Mouse (Mus musculus): ENCODE results near the gene Tas2r117. TPM values are rescaled to one million over a fixed set of nuclear protein-coding genes. Genes with fewer than 3 reads are reported as not detected.

Tas2r117 gene
- not detected in 2 replicates for polyA plus RNA-seq (2015; fragmentation: Nextera tagmentation; extraction: Ambion mirVana)

GRCm38 (mm10) chr6:132802518-132802917 is at the start of gene Tas2r117:
Tas2r117 (plus strand) TSS chr6:132802818.
- H3K4me3 ChIP-seq: no peak within 1 kb of the TSS
- no peaks in the 10 kb centered on the region for H3K27me3 ChIP-seq
- no peak within 1 kb of the TSS for H3K27ac ChIP-seq
- no peaks in the 10 kb centered on the region for H3K36me3 ChIP-seq
- WGBS: 88% methylated on average over 1 of the region's 1 CpGs
- ATAC-seq (ENCODE audit: low FRiP score): no peak
- no peak within 1 kb of the TSS for H3K4me2 ChIP-seq
- no peak within 1 kb of the TSS for H3K9ac ChIP-seq
- H3K9me3 ChIP-seq: no peaks in the 10 kb centered on the region
- no peaks in the 10 kb centered on the region for H3K4me1 ChIP-seq (replicated peaks)

- no peak for ATAC-seq (ENCODE audit: low FRiP score)
- Histone ChIP-seq H3K4me2 (no peak within 1 kb of the TSS), H3K4me3 (no peak within 1 kb of the TSS), H3K36me3 (no peaks in the 10 kb centered on the region), H3K9ac (no peak within 1 kb of the TSS), H3K27me3 (no peaks in the 10 kb centered on the region), H3K27ac (no peak within 1 kb of the TSS), H3K9me3 (no peaks in the 10 kb centered on the region), H3K4me1 (replicated peaks) (no peaks in the 10 kb centered on the region)
- WGBS: 93% methylated on average over 1 of the region's 1 CpGs
Observed at GRCm38 (mm10) chr6:132754430-132754829, 48.2 kb upstream of the Tas2r117 start, which contains the start of gene Tas2r124. Tas2r124 (plus strand) TSS chr6:132754730.

- 90% methylated on average over 2 of the region's 2 CpGs for WGBS
- no peak within 1 kb of the TSS for H3K4me3 ChIP-seq
- H3K27me3 ChIP-seq: no peaks in the 10 kb centered on the region
- H3K4me1 ChIP-seq (replicated peaks): no peaks in the 10 kb centered on the region
- H3K36me3 ChIP-seq: no peaks in the 10 kb centered on the region
- ATAC-seq (ENCODE audit: low FRiP score): no peak
- no peak within 1 kb of the TSS for H3K4me2 ChIP-seq
- H3K9ac ChIP-seq: no peak within 1 kb of the TSS
- no peak within 1 kb of the TSS for H3K27ac ChIP-seq
- no peaks in the 10 kb centered on the region for H3K9me3 ChIP-seq
Observed at GRCm38 (mm10) chr6:132761831-132762230, 40.8 kb upstream of the Tas2r117 start, which contains the start of gene Tas2r102. Tas2r102 (plus strand) TSS chr6:132762131.

- Histone ChIP-seq H3K9me3 (no peaks in the 10 kb centered on the region), H3K4me1 (replicated peaks) (no peaks in the 10 kb centered on the region), H3K9ac (no peak within 1 kb of the TSS), H3K4me3 (no peak within 1 kb of the TSS), H3K36me3 (no peaks in the 10 kb centered on the region), H3K4me2 (no peak within 1 kb of the TSS), H3K27ac (no peak within 1 kb of the TSS), H3K27me3 (no peaks in the 10 kb centered on the region)
- no peak for ATAC-seq (ENCODE audit: low FRiP score)
Observed at GRCm38 (mm10) chr6:132778062-132778461, 24.6 kb upstream of the Tas2r117 start, which contains the start of gene Tas2r136. Tas2r136 (minus strand) TSS chr6:132778162.

- Histone ChIP-seq H3K9ac (no peak overlapping the region), H3K4me3 (no peak overlapping the region), H3K36me3 (no peaks in the 10 kb centered on the region), H3K9me3 (peaks cover 16% of the 10 kb centered on the region), H3K27ac (no peak overlapping the region), H3K27me3 (no peaks in the 10 kb centered on the region), H3K4me1 (replicated peaks) (no peaks in the 10 kb centered on the region), H3K4me2 (no peak overlapping the region)
- no peak for ATAC-seq (ENCODE audit: low FRiP score)
- WGBS: 23% methylated on average over 1 of the region's 1 CpGs
Observed at GRCm38 (mm10) chr6:132795393-132795792, 7.2 kb upstream of the Tas2r117 start.

GRCm38 (mm10) chr6:132846842-132847241 is 44.2 kb downstream of the Tas2r117 start, which contains the start of gene Tas2r123:
Tas2r123 (plus strand) TSS chr6:132847142.
- Histone ChIP-seq H3K27ac (no peak within 1 kb of the TSS), H3K9ac (no peak within 1 kb of the TSS), H3K9me3 (no peaks in the 10 kb centered on the region), H3K4me2 (no peak within 1 kb of the TSS), H3K27me3 (no peaks in the 10 kb centered on the region), H3K4me1 (replicated peaks) (no peaks in the 10 kb centered on the region), H3K4me3 (no peak within 1 kb of the TSS), H3K36me3 (no peaks in the 10 kb centered on the region)
- ATAC-seq (ENCODE audit: low FRiP score): no peak
- 74% methylated on average over 1 of the region's 1 CpGs for WGBS

Other genes starting within 250 kb of the Tas2r117 start
- not detected in 2 replicates for gene Prh1, start 233.0 kb upstream of the Tas2r117 start, polyA plus RNA-seq (2015; fragmentation: Nextera tagmentation; extraction: Ambion mirVana)
- gene Prp2, start 206.9 kb upstream of the Tas2r117 start, polyA plus RNA-seq (2015; fragmentation: Nextera tagmentation; extraction: Ambion mirVana): not detected in 2 replicates
- gene A630073D07Rik, start 151.3 kb upstream of the Tas2r117 start, polyA plus RNA-seq (2015; fragmentation: Nextera tagmentation; extraction: Ambion mirVana): not detected in 2 replicates
- gene Tas2r120, start 145.9 kb upstream of the Tas2r117 start, polyA plus RNA-seq (2015; fragmentation: Nextera tagmentation; extraction: Ambion mirVana): not detected in 2 replicates
- gene Tas2r121, start 101.8 kb upstream of the Tas2r117 start, polyA plus RNA-seq (2015; fragmentation: Nextera tagmentation; extraction: Ambion mirVana): not detected in 2 replicates
- not detected in 2 replicates for gene Tas2r122, start 90.9 kb upstream of the Tas2r117 start, polyA plus RNA-seq (2015; fragmentation: Nextera tagmentation; extraction: Ambion mirVana)
- not detected in 2 replicates for gene Tas2r115, start 64.8 kb upstream of the Tas2r117 start, polyA plus RNA-seq (2015; fragmentation: Nextera tagmentation; extraction: Ambion mirVana)
- gene Tas2r124, start 48.1 kb upstream of the Tas2r117 start, polyA plus RNA-seq (2015; fragmentation: Nextera tagmentation; extraction: Ambion mirVana): not detected in 2 replicates
- not detected in 2 replicates for gene Tas2r102, start 40.7 kb upstream of the Tas2r117 start, polyA plus RNA-seq (2015; fragmentation: Nextera tagmentation; extraction: Ambion mirVana)
- not detected in 2 replicates for gene Tas2r136, start 24.7 kb upstream of the Tas2r117 start, polyA plus RNA-seq (2015; fragmentation: Nextera tagmentation; extraction: Ambion mirVana)
- gene Tas2r123, start 44.3 kb downstream of the Tas2r117 start, polyA plus RNA-seq (2015; fragmentation: Nextera tagmentation; extraction: Ambion mirVana): not detected in 2 replicates
- gene Tas2r116, start 52.6 kb downstream of the Tas2r117 start, polyA plus RNA-seq (2015; fragmentation: Nextera tagmentation; extraction: Ambion mirVana): not detected in 2 replicates
- not detected in 2 replicates for gene Tas2r110, start 65.2 kb downstream of the Tas2r117 start, polyA plus RNA-seq (2015; fragmentation: Nextera tagmentation; extraction: Ambion mirVana)
- gene Tas2r113, start 90.2 kb downstream of the Tas2r117 start, polyA plus RNA-seq (2015; fragmentation: Nextera tagmentation; extraction: Ambion mirVana): not detected in 2 replicates
- not detected in 2 replicates for gene Tas2r125, start 106.8 kb downstream of the Tas2r117 start, polyA plus RNA-seq (2015; fragmentation: Nextera tagmentation; extraction: Ambion mirVana)
- not detected in 2 replicates for gene Tas2r129, start 148.3 kb downstream of the Tas2r117 start, polyA plus RNA-seq (2015; fragmentation: Nextera tagmentation; extraction: Ambion mirVana)
- not detected in 2 replicates for gene Tas2r131, start 155.1 kb downstream of the Tas2r117 start, polyA plus RNA-seq (2015; fragmentation: Nextera tagmentation; extraction: Ambion mirVana)
- not detected in 2 replicates for gene Tas2r109, start 178.1 kb downstream of the Tas2r117 start, polyA plus RNA-seq (2015; fragmentation: Nextera tagmentation; extraction: Ambion mirVana)
- gene Tas2r103, start 234.3 kb downstream of the Tas2r117 start, polyA plus RNA-seq (2015; fragmentation: Nextera tagmentation; extraction: Ambion mirVana): not detected in 2 replicates